Comparison of ENCODE assay signal across 14 mouse cellular contexts in the genomic region with DNA sequence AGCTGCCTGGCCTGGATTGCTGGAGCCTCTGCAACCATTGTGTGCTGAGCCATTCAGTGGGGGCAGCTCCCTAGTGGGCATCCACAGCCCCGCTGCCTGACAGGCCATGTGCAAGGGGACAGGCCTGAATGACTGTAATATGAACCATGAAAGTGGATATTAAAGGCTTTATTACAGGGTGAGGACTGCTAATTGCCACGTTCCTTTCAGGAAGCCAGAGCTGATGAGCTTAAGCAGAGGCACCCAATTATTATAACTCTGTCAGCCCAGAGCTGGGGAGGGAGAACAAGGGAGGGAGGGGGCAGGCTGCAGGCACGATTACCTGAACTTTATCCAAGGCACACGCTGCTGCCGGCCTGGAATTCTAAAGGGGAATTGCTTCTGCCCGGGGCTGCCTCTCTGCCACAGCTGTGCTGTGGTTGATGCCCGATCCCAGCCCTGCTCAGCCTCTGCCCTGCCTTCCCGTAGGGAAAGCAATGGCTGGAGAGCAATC.
DNase-seq lines count a peak whose midpoint lies in the region; ATAC-seq lines count a peak whose summit lies in the region.
"Had no signal": no experiment of that assay in that cellular context is flagged by ENCODE, and none has a peak within 500 bp of the region (broad histone marks: within the 10 kb centered on the region; RNA-seq: fewer than 3 reads in every experiment).

No protein-coding gene starts in this region.

- no peak overlapping the region for H3K4me2 ChIP-seq in hindbrain, embryonic 11.5 days (replicated peaks; ENCODE audit: low read depth, low read length)
- no peak overlapping the region for H3K4me2 ChIP-seq in midbrain, embryonic 13.5 days (replicated peaks)
- H3K4me2 ChIP-seq: liver, embryonic 11.5 days had no signal

- H3K27ac ChIP-seq in hindbrain, embryonic 11.5 days (ENCODE audit: low read depth, low read length): peak overlapping the region; percentile 75
- peak overlapping the region; percentile 57 for H3K27ac ChIP-seq in midbrain, embryonic 13.5 days
- H3K27ac ChIP-seq: heart, embryonic 10.5 days; layer of hippocampus, adult 2 months; macrophage had no signal

- WGBS in hindbrain, embryonic 11.5 days: 41% methylated on average over 8 of the region's 8 CpGs
- WGBS in midbrain, embryonic 13.5 days: 17% methylated on average over 8 of the region's 8 CpGs

- 0 out of 2 replicates have a peak overlapping the region, but pooled peaks have one; percentile 15 for H3K9ac ChIP-seq in hindbrain, embryonic 11.5 days (ENCODE audit: low read depth, low read length)
- H3K9ac ChIP-seq in midbrain, embryonic 13.5 days (replicated peaks): 0 out of 2 replicates have a peak overlapping the region, but pooled peaks have one; percentile 28

- H3K36me3 ChIP-seq in hindbrain, embryonic 11.5 days (ENCODE audit: control insufficient read depth, insufficient read depth, low read length): no peaks in the 10 kb centered on the region
- H3K36me3 ChIP-seq in midbrain, embryonic 13.5 days: no peaks in the 10 kb centered on the region
- H3K36me3 ChIP-seq: heart, embryonic 10.5 days had no signal

- ATAC-seq in hindbrain, embryonic 11.5 days (ENCODE audit: low FRiP score): peak; percentile 78
- ATAC-seq in midbrain, embryonic 13.5 days: peak; percentile 95
- ATAC-seq in monocyte, adult 5-6 weeks (replicated peaks; ENCODE audit: insufficient number of reproducible peaks, low FRiP score, low TSS enrichment, poor library complexity, severe bottlenecking): no peak
- no peak for ATAC-seq in megakaryocyte-erythroid progenitor cell, adult 5-6 weeks (replicated peaks; ENCODE audit: low FRiP score, low TSS enrichment, poor library complexity, severe bottlenecking)

- no peaks in the 10 kb centered on the region for H3K27me3 ChIP-seq in hindbrain, embryonic 11.5 days (ENCODE audit: control insufficient read depth, insufficient read depth, low read length)
- 0 out of 2 replicates have a peak, but pooled peaks cover 10% of the 10 kb centered on the region for H3K27me3 ChIP-seq in midbrain, embryonic 13.5 days

- no peaks in the 10 kb centered on the region for H3K9me3 ChIP-seq in hindbrain, embryonic 11.5 days (ENCODE audit: control insufficient read depth, low read length)
- no peaks in the 10 kb centered on the region; the same call in 1 of the 2 replicates for H3K9me3 ChIP-seq in midbrain, embryonic 13.5 days
- H3K9me3 ChIP-seq: heart, embryonic 10.5 days had no signal

- H3K4me1 ChIP-seq in hindbrain, embryonic 11.5 days (replicated peaks; ENCODE audit: control insufficient read depth, insufficient read depth, low read length): no peaks in the 10 kb centered on the region; the same call in 1 of the 2 replicates
- H3K4me1 ChIP-seq in midbrain, embryonic 13.5 days (replicated peaks): peaks cover 20% of the 10 kb centered on the region

- no peak overlapping the region for H3K4me3 ChIP-seq in hindbrain, embryonic 11.5 days (ENCODE audit: low read depth, low read length)
- no peak overlapping the region for H3K4me3 ChIP-seq in midbrain, embryonic 13.5 days (replicated peaks)
- H3K4me3 ChIP-seq: heart, embryonic 10.5 days; layer of hippocampus, adult 2 months had no signal

- DNase-seq in thymus, postnatal 4 days: peak; percentile 16
- no peak for DNase-seq in thymus, postnatal 36 days
- DNase-seq in hindbrain, embryonic 11.5 days (ENCODE audit: low spot score): peak; percentile 45
- DNase-seq in lung, postnatal 36 days: no peak
- no peak for DNase-seq in spleen, adult 18-20 months
- DNase-seq: cerebellum, postnatal 14 days; thymus, postnatal 14 days had no signal

Comparison
In these comparisons a context has a peak if more than half of its experiments do, and no peak if none do; other contexts are left out.
1. DNase-seq: peak in thymus, postnatal 4 days (single experiment) and hindbrain, embryonic 11.5 days (single experiment); none in thymus, postnatal 36 days (0 of 2), lung, postnatal 36 days (single experiment) and spleen, adult 18-20 months (0 of 2).
2. ATAC-seq: peak in hindbrain, embryonic 11.5 days (single experiment) and midbrain, embryonic 13.5 days (single experiment); none in monocyte, adult 5-6 weeks (single experiment) and megakaryocyte-erythroid progenitor cell, adult 5-6 weeks (single experiment).